Mouse (Mus musculus): Measurements from ENCODE around the gene Ppm1j. TPM values are rescaled to one million over a fixed set of nuclear protein-coding genes. Genes with fewer than 3 reads are reported as not detected.
A peak's percentile ranks its signal among the peaks of the same experiment; 100 is the strongest.

Ppm1j gene
- total RNA-seq, 1 experiment: 25.7 TPM

GRCm38 (mm10) chr3:104770918-104771317 is 9.9 kb upstream of the Ppm1j start:
- in situ Hi-C loops (cut with MboI; ENCODE audit: low sequenced_read_pairs in 2 of 2, unreplicated experiment in 2 of 2): loop anchor here (10.0 to 25.0 kb wide), 2 partner anchors 284 to 291 kb away; partner anchors contain the start of genes Cttnbp2nl (in 2 of the 2) and 4930564D02Rik (in 1 of the 2)
- Histone ChIP-seq H3K4me1 (ENCODE audit: control insufficient read depth in 2 of 2, insufficient read depth in 2 of 2, low read length in 2 of 2, poor library complexity in 1 of 2) (no peaks in the 10 kb centered on the region), H3K9me3 (ENCODE audit: control insufficient read depth, insufficient read depth, low read depth, low read length) (no peaks in the 10 kb centered on the region), H3K27ac (ENCODE audit: insufficient read depth, low read depth, low read length, poor library complexity, severe bottlenecking) (no peak overlapping the region), H3K9ac (ENCODE audit: insufficient read depth, low read depth, low read length, poor library complexity, severe bottlenecking) (no peak overlapping the region), H3K4me3 (ENCODE audit: insufficient read depth in 1 of 2, low read depth in 1 of 2, low read length in 2 of 2, poor library complexity in 1 of 2, severe bottlenecking in 1 of 2) (no peak overlapping the region), H3K36me3 (ENCODE audit: control insufficient read depth, insufficient read depth, low read length, poor library complexity, severe bottlenecking) (no peaks in the 10 kb centered on the region)
- no peak for DNase-seq (ENCODE audit: low read depth, low spot score)
- no peak for TF ChIP-seq ZNF384 (IDR thresholded peaks at IDR 0.05; ENCODE audit: low read depth, low read length)
- TF ChIP-seq CHD2 (IDR thresholded peaks at IDR 0.05; ENCODE audit: low read depth, low read length): no peak
- no peak for TF ChIP-seq MAFK (IDR thresholded peaks at IDR 0.05; ENCODE audit: insufficient read depth, low read depth, low read length)
- TF ChIP-seq ZC3H11A (IDR thresholded peaks at IDR 0.05; ENCODE audit: borderline replicate concordance, low read depth, low read length): no peak
- TF ChIP-seq HCFC1 (IDR thresholded peaks at IDR 0.05; ENCODE audit: borderline replicate concordance, insufficient read depth, low read length): no peak

- Histone ChIP-seq H3K9me3 (ENCODE audit: control insufficient read depth, insufficient read depth, low read depth, low read length) (no peaks in the 10 kb centered on the region), H3K36me3 (ENCODE audit: control insufficient read depth, insufficient read depth, low read length, poor library complexity, severe bottlenecking) (no peaks in the 10 kb centered on the region), H3K27ac (ENCODE audit: insufficient read depth, low read depth, low read length, poor library complexity, severe bottlenecking) (no peak overlapping the region), H3K4me1 (ENCODE audit: control insufficient read depth in 2 of 2, insufficient read depth in 2 of 2, low read length in 2 of 2, poor library complexity in 1 of 2) (0 out of 4 replicates have a peak, but pooled peaks cover 0 to 5% of the 10 kb centered on the region in 2 experiments), H3K4me3 (ENCODE audit: insufficient read depth in 1 of 2, low read depth in 1 of 2, low read length in 2 of 2, poor library complexity in 1 of 2, severe bottlenecking in 1 of 2) (no peak overlapping the region), H3K9ac (ENCODE audit: insufficient read depth, low read depth, low read length, poor library complexity, severe bottlenecking) (no peak overlapping the region)
- no peak for TF ChIP-seq ZNF384 (IDR thresholded peaks at IDR 0.05; ENCODE audit: low read depth, low read length)
- no peak for TF ChIP-seq MAFK (IDR thresholded peaks at IDR 0.05; ENCODE audit: insufficient read depth, low read depth, low read length)
- TF ChIP-seq HCFC1 (IDR thresholded peaks at IDR 0.05; ENCODE audit: borderline replicate concordance, insufficient read depth, low read length): no peak
- no peak for TF ChIP-seq CHD2 (IDR thresholded peaks at IDR 0.05; ENCODE audit: low read depth, low read length)
- no peak for TF ChIP-seq ZC3H11A (IDR thresholded peaks at IDR 0.05; ENCODE audit: borderline replicate concordance, low read depth, low read length)
- in situ Hi-C loops (cut with MboI; ENCODE audit: low sequenced_read_pairs in 2 of 2, unreplicated experiment in 2 of 2): loop anchor here (10.0 to 25.0 kb wide), 2 partner anchors 283 to 291 kb away; partner anchors contain the start of genes Cttnbp2nl (in 2 of the 2) and 4930564D02Rik (in 1 of the 2)
- DNase-seq (ENCODE audit: low read depth, low spot score): no peak
Measured at GRCm38 (mm10) chr3:104771460-104771859, 9.4 kb upstream of the Ppm1j start.

- peaks cover 0 to 6% of the 10 kb centered on the region in 2 experiments; a peak in 1 of 4 replicates for H3K4me1 ChIP-seq (ENCODE audit: control insufficient read depth in 2 of 2, insufficient read depth in 2 of 2, low read length in 2 of 2, poor library complexity in 1 of 2)
- H3K4me3 ChIP-seq (ENCODE audit: insufficient read depth in 1 of 2, low read depth in 1 of 2, low read length in 2 of 2, poor library complexity in 1 of 2, severe bottlenecking in 1 of 2): no peak overlapping the region
- no peak for DNase-seq (ENCODE audit: low read depth, low spot score)
- H3K27ac ChIP-seq (ENCODE audit: insufficient read depth, low read depth, low read length, poor library complexity, severe bottlenecking): no peak overlapping the region
- no peak overlapping the region for H3K9ac ChIP-seq (ENCODE audit: insufficient read depth, low read depth, low read length, poor library complexity, severe bottlenecking)
- TF ChIP-seq ZC3H11A (IDR thresholded peaks at IDR 0.05; ENCODE audit: borderline replicate concordance, low read depth, low read length) (no peak), HCFC1 (IDR thresholded peaks at IDR 0.05; ENCODE audit: borderline replicate concordance, insufficient read depth, low read length) (no peak), MAFK (IDR thresholded peaks at IDR 0.05; ENCODE audit: insufficient read depth, low read depth, low read length) (no peak), ZNF384 (IDR thresholded peaks at IDR 0.05; ENCODE audit: low read depth, low read length) (no peak), CHD2 (IDR thresholded peaks at IDR 0.05; ENCODE audit: low read depth, low read length) (no peak)
- in situ Hi-C loops (cut with MboI; ENCODE audit: low sequenced_read_pairs in 2 of 2, unreplicated experiment in 2 of 2): loop anchor here (10.0 to 25.0 kb wide), 2 partner anchors 282 to 289 kb away; partner anchors contain the start of genes Cttnbp2nl (in 2 of the 2) and 4930564D02Rik (in 1 of the 2)
- no peaks in the 10 kb centered on the region for H3K36me3 ChIP-seq (ENCODE audit: control insufficient read depth, insufficient read depth, low read length, poor library complexity, severe bottlenecking)
- no peaks in the 10 kb centered on the region for H3K9me3 ChIP-seq (ENCODE audit: control insufficient read depth, insufficient read depth, low read depth, low read length)
Measured at GRCm38 (mm10) chr3:104773301-104773700, 7.6 kb upstream of the Ppm1j start.

GRCm38 (mm10) chr3:104777342-104777741 is 3.5 kb upstream of the Ppm1j start:
- no peak for DNase-seq (ENCODE audit: low read depth, low spot score)
- Histone ChIP-seq H3K9ac (ENCODE audit: insufficient read depth, low read depth, low read length, poor library complexity, severe bottlenecking) (no peak overlapping the region), H3K27ac (ENCODE audit: insufficient read depth, low read depth, low read length, poor library complexity, severe bottlenecking) (no peak overlapping the region), H3K9me3 (ENCODE audit: control insufficient read depth, insufficient read depth, low read depth, low read length) (no peaks in the 10 kb centered on the region), H3K4me3 (ENCODE audit: insufficient read depth in 1 of 2, low read depth in 1 of 2, low read length in 2 of 2, poor library complexity in 1 of 2, severe bottlenecking in 1 of 2) (peak overlapping the region; percentile 34 to 35), H3K4me1 (ENCODE audit: control insufficient read depth in 2 of 2, insufficient read depth in 2 of 2, low read length in 2 of 2, poor library complexity in 1 of 2) (peaks cover 2 to 10% of the 10 kb centered on the region in 2 experiments; a peak in 3 of 4 replicates), H3K36me3 (ENCODE audit: control insufficient read depth, insufficient read depth, low read length, poor library complexity, severe bottlenecking) (no peaks in the 10 kb centered on the region)
- TF ChIP-seq ZNF384 (IDR thresholded peaks at IDR 0.05; ENCODE audit: low read depth, low read length) (no peak), HCFC1 (IDR thresholded peaks at IDR 0.05; ENCODE audit: borderline replicate concordance, insufficient read depth, low read length) (no peak), ZC3H11A (IDR thresholded peaks at IDR 0.05; ENCODE audit: borderline replicate concordance, low read depth, low read length) (no peak)
- in situ Hi-C loops (cut with MboI; ENCODE audit: low sequenced_read_pairs in 2 of 2, unreplicated experiment in 2 of 2): loop anchor here in 1 of 2 experiments (10.0 kb wide), 1 partner anchor 277 kb away; the partner anchor contains the start of gene Cttnbp2nl
